Mouse (Mus musculus) liver (tissue): ENCODE measurements around the gene Cpne5.
"Not testable (repeated sequence)": the region's sequence is repeated elsewhere in the genome, so short reads cannot be mapped to it uniquely, and the experiment has no call there.

ENCODE experiments used
- DNase-seq: peaks from one replicate; pipeline ENCODE4 v3.0.0-alpha.2; 2020; ENCODE audit warnings: mixed read lengths

The Cpne5 gene

DNA sequence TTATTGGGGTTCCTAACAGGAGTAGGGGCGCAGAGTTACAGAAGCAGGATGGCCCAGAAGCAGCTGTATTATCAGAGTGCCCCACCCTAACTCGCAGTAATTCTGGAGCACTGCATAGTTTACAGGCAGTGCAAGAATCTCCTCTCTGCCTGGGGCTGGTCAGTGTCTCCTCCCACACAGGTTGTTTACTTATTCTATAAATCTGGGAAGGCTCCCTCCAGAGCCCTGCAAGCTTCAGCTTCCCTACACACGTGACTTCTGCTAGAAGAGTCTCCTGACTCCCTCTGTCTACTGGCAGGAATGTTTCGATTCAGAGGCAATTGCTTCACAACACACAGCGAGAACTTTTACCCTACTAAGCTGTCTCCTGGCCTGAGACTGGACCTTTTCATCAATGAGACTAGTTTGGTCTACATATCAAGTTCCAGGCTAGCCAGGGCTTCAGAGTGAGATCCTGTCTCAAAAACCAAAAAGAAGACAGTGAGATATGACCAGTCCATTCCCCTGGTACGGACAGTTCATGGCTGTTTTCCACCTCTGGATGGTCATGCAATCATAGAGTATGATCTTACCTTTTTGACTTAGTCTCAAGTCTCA is 114.3 kb downstream of the Cpne5 start:
- no peak for DNase-seq

DNA sequence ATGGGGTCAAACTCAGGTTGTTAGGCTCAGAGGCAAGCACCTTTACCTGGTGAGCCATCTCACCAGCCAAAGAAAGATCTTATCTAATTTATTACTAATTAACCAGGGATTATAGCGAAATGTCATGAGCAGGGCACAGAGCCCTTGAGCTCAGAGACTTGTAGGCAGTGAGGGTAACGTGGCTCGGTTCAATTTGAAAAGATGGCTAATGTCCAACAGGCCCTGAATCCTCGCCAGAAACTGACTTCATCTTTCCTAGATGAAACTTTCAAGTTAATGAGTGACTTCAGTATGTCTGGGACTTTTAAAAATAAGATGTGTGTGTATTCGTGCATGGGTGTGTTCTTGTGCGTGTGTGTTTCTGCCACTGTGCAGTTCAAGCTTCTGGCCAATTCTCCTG is 115.2 kb downstream of the Cpne5 start:
- no peak for DNase-seq

DNA sequence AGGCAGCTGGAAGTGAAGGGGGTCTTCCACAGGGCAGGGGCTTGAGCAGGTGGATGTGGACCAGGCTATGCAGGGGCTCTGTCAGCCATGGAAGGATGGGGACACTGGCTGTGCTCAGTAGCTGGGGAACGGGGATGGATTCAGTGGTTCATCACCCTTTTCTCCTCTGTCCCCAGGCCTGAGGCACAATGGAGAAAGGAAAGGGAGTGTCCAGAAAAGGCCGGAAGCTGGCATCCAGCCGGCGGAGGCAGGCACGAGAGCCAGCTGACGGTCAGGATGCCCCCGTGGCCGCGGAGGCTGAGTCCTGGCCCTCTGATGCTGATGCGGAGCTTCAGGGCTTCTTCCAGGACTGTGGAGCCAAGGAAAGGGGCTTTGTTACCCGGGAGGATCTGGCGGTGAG is 117.3 kb downstream of the Cpne5 start:
- no peak for DNase-seq

DNA sequence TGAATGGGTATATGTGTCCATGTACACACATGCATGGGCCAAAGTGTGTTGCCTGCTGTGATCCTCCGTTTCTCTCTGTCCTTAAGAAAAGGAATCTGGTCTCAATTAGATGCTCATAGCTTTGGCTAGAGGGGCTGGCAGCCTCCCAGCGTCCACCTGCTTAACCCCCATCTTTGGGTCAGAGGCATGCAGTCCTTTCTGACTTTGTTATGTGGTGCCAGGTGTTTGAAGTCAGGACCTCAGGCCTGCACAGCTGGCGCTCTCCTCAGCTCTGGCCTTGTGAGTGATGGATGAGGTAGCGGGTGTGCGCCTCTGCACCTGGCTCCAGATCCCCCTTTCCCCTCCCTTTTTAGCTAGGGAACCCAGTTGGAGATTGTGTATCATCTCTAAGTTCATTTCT is 119.9 kb downstream of the Cpne5 start:
- no peak for DNase-seq

DNA sequence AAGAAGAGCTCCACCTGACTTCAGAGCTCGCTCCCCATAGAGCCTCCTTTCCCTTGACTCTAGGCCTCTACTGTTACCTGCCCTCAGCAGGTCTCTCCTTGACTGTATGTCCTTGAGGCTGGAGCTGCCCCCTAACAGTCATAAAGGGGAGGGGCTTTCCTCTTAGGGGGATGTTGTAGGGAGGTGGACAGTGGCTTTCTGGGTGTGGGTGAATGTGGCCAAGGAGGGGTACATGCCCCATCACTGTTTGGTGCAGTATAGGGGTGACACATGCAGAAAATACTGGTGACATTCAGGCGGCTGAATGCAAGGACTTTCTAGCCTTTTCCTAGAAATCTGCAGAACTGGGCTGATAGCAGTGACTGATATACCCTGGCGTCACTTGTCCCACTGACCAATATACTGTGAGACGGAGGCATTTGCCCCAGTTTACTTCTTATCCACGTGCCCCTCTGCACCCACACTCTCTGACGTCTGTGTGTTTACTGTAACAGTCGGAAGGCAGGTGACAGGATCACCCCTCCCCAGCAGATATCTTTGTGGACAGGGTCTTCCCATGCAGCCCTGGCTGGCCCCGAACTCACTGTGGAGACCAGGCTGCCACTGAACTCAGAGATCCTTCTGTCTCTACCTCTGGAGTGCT is 120.8 kb downstream of the Cpne5 start:
- no peak for DNase-seq

DNA sequence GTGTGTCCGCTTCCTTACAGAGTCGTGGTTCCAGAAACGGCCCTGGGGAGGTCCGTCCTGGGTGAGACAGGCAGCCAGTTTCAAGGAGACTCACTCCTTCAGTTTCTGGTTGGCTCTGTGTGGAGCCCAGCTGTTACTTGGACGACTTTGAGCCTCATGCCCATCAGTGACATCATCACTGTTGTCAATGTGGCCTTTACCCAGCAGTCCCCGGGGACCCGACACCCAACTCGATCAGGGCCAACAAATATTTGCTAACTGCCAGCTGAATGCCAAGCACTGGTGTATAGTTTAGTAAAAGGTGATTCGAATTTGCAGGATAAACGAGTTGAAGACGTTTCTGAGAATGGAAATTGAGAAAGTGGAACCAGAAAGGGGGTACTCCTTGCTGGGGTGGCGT is 121.9 kb downstream of the Cpne5 start:
- no peak for DNase-seq

DNA sequence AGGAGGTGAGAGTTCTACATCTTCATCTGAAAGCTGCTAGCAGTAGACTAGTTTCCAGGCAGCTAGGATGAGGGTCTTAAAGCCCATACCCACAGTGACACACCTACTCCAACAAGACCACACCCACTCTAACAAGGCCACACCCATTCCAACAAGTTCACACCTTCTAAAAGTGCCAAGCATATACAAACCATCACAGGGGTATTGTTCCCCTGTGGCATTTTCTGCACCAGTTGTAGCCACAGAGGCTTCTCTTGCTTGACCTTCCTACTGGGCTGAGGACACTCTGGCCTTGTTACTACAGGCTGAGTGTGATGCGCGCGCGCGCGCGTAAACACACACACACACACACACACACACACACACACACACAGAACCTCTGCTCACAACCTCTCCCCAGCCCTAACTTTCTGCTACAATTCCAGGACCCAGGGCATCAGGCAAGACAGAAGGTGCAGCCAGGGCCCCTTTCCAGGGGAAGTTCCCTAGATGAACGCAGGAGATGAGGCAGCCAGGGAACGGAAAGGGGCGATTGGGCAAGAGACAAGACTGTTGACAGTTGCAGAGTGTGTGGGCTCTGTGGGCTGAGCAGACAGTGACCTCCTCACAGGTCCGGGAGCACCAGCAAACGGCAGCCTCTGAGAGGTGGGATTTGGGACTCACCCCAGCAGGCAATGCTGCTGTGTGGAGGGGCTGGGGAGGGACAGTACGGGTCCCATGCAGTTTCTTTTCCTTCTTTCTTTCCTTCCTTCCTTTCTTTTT is 124.2 kb downstream of the Cpne5 start, which contains the start of gene Rab44:
Gene Rab44 (plus strand): TSS at position 555 of the 762 bp plus-strand sequence.
- DNase-seq: peak; percentile 31

DNA sequence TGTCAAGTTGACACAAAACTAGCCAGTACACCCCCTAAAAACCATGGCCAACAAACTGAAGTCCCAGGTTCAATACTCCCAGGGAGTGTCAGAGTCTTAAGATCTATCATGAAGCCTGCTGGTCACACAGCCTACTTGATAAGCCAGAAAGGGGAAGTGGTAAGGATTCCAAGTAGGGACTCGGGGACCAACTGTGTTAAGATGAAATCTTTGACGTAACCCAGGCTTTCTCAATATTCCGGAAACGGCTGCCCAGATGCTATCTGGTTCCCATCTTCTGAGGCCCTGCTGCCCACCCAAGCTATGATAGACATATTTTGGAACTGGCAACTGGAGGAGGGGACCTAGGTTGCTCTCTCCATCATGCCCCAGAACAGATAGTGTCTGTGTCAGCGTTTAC is 126.6 kb downstream of the Cpne5 start:
- no peak for DNase-seq

DNA sequence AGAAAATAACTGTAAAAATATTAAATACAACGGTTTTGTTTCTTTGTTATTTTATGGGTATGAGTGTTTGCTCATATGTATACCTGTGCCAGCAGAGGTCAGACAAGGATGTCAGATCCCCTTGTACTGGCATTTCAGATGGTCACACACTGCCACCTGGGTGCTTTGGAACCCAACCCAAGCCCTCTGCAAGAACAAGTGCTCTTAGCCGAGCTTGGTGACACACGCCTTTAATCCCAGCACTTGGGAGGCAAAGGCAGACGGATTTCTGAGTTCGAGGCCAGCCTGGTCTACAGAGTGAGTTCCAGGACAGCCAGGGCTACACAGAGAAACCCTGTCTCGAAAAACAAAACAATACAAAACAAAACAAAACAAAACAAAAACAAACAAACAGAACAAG is 127.6 kb downstream of the Cpne5 start:
- DNase-seq: not testable (repeated sequence)
